Mouse (Mus musculus) kidney, adult 2 months (tissue): ENCODE measurements at regions not wholly inside any gene's neighbourhood (a gene's known extent, or its start where the extent isn't known, plus 50 kb on each side); places are given as distances from the start of the nearest gene placed in this dataset.

Source experiments
- CTCF ChIP-seq: fragments of 200-500 bp; conservative IDR thresholded peaks from 2 replicates; pipeline ENCODE4 v1.5.1; 2011; ENCODE audit warnings: low read depth, mild to moderate bottlenecking, control low read depth, low read length, moderate library complexity, mixed read lengths; ENCODE audit not compliant: insufficient read depth, insufficient read length
- POLR2A ChIP-seq: fragments of 200-500 bp; IDR thresholded peaks from one replicate; pipeline ENCODE4 v1.6.1; 2011; ENCODE audit warnings: low read depth, low read length, control low read depth

DNA sequence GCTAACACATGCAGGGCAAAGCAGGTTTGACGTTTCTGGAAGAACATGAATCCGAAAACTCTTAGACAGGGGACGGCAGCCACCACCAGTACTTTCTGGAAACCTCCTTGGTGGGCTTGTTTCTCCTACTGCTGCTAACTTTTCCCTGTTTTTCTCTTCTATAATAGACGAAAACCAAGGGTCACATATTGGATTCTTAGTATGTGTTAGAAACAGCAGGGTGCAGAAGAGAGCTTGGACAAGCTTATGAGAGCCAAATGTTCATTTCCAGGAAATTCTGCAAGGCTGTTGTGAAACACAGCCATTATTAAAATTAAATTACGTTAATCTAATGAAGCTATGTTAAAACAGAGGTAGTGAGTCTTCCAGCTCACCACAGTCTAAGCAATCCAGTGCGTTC lies 87.9 kb upstream of the Galnt15 start:
- TF ChIP-seq CTCF (no peak), POLR2A (no peak)
